Mouse (Mus musculus) limb, embryonic 14.5 days (tissue): ENCODE results near the gene Cdcp1. TPM values are rescaled to one million over a fixed set of nuclear protein-coding genes. Genes with fewer than 3 reads are reported as not detected.
A peak's percentile ranks its signal among the peaks of the same experiment; 100 is the strongest.

ENCODE experiments used
- ATAC-seq: fragments of 200-750 bp; cut with Nextera tagmentation; 2 replicates; pipeline ENCODE4 v1.8.0; 2017; ENCODE audit warnings: low read depth, moderate number of reproducible peaks, moderate TSS enrichment; ENCODE audit not compliant: low FRiP score
- DNase-seq: peaks from one replicate; pipeline ENCODE4 v3.0.0-alpha.2; 2015; ENCODE audit warnings: low spot score
- H3K27ac ChIP-seq: fragments of 300-500 bp; sonication (generic); replicated peaks from 2 replicates; pipeline ENCODE4 v1.5.1; 2014; ENCODE audit warnings: low read depth, mild to moderate bottlenecking, low read length, moderate library complexity, mixed read lengths
- H3K27me3 ChIP-seq: fragments of 300-500 bp; sonication (generic); 2 replicates; pipeline ENCODE4 v1.6.1; 2014; ENCODE audit warnings: low read length, mixed read lengths; ENCODE audit not compliant: control insufficient read depth, insufficient read depth
- H3K36me3 ChIP-seq: fragments of 300-500 bp; sonication (generic); 2 replicates; pipeline ENCODE4 v1.6.1; 2014; ENCODE audit warnings: mild to moderate bottlenecking, low read length, moderate library complexity, mixed read lengths; ENCODE audit not compliant: control insufficient read depth, insufficient read depth
- H3K4me1 ChIP-seq: fragments of 300-500 bp; sonication (generic); 2 replicates; pipeline ENCODE4 v1.6.1; 2014; ENCODE audit warnings: antibody characterized with exemption, low read length, mixed read lengths; ENCODE audit not compliant: control insufficient read depth, insufficient read depth
- H3K4me2 ChIP-seq: fragments of 300-500 bp; sonication (generic); replicated peaks from 2 replicates; pipeline ENCODE4 v1.6.1; 2014; ENCODE audit warnings: low read depth, mild to moderate bottlenecking, low read length, moderate library complexity; ENCODE audit not compliant: severe bottlenecking
- H3K4me3 ChIP-seq: fragments of 300-500 bp; sonication (generic); replicated peaks from 2 replicates; pipeline ENCODE4 v1.5.1; 2014; ENCODE audit warnings: low read length
- H3K9ac ChIP-seq: fragments of 300-500 bp; sonication (generic); 2 replicates; pipeline ENCODE4 v1.6.1; 2014; ENCODE audit warnings: mild to moderate bottlenecking, low read depth, low read length, moderate library complexity; ENCODE audit not compliant: severe bottlenecking
- H3K9me3 ChIP-seq: fragments of 300-500 bp; sonication (generic); 2 replicates; pipeline ENCODE4 v1.6.1; 2016; ENCODE audit warnings: low read length; ENCODE audit not compliant: control insufficient read depth
- POLR2A ChIP-seq: fragments of 200-500 bp; IDR thresholded peaks from 2 replicates; pipeline ENCODE4 v1.8.0; 2012; ENCODE audit warnings: inconsistent platforms, mild to moderate bottlenecking, moderate library complexity, borderline replicate concordance; ENCODE audit not compliant: insufficient read depth, insufficient read length; ENCODE audit errors: extremely low read depth
- WGBS: fragments of 180-500 bp; shearing (Covaris S2); extraction: QIAGEN DNeasy Blood & Tissue Kit; methylation state at CpG from one replicate; pipeline ENCODE4 v1.1.7; 2014; 5-methylcytosine and 5-hydroxymethylcytosine counted together
- polyA plus RNA-seq, 2 experiments: library from polyadenylated mRNA; depleted of rRNA in 1 of 2; stranded (reverse) in 1 of 2; unstranded in 1 of 2; fragments of >200 nt; fragmentation: Nextera tagmentation in 1 of 2; extraction: Ambion mirVana in 1 of 2; gene quantifications; 2 replicates each; pipeline versions ENCODE4 v1.2.1 to v1.2.3; 2012 to 2014

Cdcp1 gene
- polyA plus RNA-seq, 2 experiments = 7.1 to 9.3 TPM

- Histone ChIP-seq H3K4me2 (no peak overlapping the region), H3K27me3 (no peaks in the 10 kb centered on the region), H3K36me3 (no peaks in the 10 kb centered on the region), H3K9ac (no peak overlapping the region), H3K27ac (no peak overlapping the region), H3K9me3 (no peaks in the 10 kb centered on the region), H3K4me1 (no peaks in the 10 kb centered on the region), H3K4me3 (no peak overlapping the region)
- TF ChIP-seq POLR2A = no peak
- 64% methylated on average over 4 of the region's 4 CpGs for WGBS
- DNase-seq = no peak
- ATAC-seq = no peak
These were observed 14.0 kb upstream of the Cdcp1 start for GRCm38 (mm10) chr9:123229826-123230225.

DNA sequence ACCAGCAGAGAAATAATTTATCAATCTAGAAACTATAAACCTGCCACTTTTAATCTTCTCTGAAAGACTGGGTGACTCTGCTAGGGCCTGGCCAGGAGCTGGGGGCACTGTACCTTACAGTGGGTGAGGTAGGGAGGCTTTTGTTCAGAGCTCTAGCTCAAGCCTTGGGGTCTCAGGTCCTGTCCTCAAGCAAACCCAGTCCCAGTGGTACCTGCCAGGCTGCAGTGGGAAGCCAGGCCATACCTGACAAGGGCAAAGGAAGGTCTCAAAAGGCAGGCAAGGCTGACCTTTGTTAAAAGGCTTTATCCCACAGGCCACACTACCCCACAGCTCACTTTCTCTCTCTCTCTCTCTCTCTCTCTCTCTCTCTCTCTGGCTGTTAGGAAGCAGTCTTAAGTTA is 12.8 kb upstream of the Cdcp1 start:
- no peak for TF ChIP-seq POLR2A
- no peak overlapping the region for H3K4me2 ChIP-seq
- H3K27ac ChIP-seq = no peak overlapping the region
- H3K27me3 ChIP-seq = no peaks in the 10 kb centered on the region
- no peak overlapping the region for H3K9ac ChIP-seq
- no peaks in the 10 kb centered on the region for H3K36me3 ChIP-seq
- H3K4me3 ChIP-seq = no peak overlapping the region
- ATAC-seq = no peak
- DNase-seq = no peak
- no peaks in the 10 kb centered on the region for H3K9me3 ChIP-seq
- H3K4me1 ChIP-seq = no peaks in the 10 kb centered on the region

- Histone ChIP-seq H3K27ac (no peak overlapping the region), H3K4me2 (no peak overlapping the region), H3K9me3 (no peaks in the 10 kb centered on the region), H3K27me3 (no peaks in the 10 kb centered on the region), H3K4me1 (no peaks in the 10 kb centered on the region), H3K4me3 (no peak overlapping the region), H3K36me3 (no peaks in the 10 kb centered on the region), H3K9ac (no peak overlapping the region)
- TF ChIP-seq POLR2A = no peak
- no peak for DNase-seq
- no peak for ATAC-seq
- WGBS = 83% methylated on average over 3 of the region's 3 CpGs
These were observed 11.4 kb upstream of the Cdcp1 start for GRCm38 (mm10) chr9:123227106-123227750.

DNA sequence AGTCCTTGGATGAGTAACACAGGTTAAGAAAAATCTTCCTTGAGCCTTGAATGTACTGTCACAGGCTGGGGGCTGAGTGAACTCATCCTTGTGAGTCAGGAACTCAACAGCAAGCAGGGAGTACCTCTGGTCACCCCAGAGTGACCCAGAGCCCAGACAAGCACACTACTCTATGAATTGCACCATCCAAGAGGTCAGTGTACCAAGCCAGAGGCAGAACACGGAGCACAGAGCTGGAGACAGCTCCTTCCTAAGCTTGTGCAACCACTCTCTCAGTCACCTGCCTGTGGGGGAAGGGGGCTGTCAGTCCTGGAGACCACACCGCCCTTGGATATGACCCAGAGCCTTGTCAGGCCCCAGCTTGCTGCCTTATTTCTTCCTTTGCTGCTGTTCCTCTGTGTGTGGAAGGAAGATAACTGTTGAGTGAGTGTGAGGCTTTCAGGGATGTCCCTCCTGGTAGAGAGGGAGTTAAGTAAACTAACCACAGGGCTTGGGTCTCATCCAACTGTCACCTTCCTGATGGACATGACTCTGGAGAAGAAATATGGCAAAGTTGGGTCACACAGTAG is 9.1 kb upstream of the Cdcp1 start:
- no peak for ATAC-seq
- TF ChIP-seq POLR2A = no peak
- 56% methylated on average over 2 of the region's 2 CpGs for WGBS

DNA sequence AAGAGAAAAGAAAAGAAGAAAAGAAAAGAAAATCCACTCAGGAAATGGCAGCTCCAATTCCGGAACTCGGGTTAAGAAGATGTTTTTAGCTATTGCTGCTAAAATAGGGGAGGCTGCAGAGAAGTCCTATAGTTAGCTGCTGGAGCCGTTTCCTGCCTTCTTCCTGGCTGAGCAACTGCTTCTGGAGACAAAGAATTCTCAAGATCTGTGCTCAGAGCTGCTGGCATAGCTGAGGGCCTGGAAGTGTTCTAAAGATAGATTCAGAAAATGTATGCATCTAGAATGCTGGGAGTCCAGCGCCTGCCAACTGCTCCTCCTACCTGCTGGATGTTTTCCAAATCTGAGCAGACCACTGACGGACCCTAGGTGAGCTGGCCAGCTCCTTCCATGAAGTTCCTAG is 4.0 kb upstream of the Cdcp1 start:
- 0 out of 2 replicates have a peak, but pooled peaks cover 8% of the 10 kb centered on the region for H3K27me3 ChIP-seq
- no peak overlapping the region for H3K27ac ChIP-seq
- H3K4me2 ChIP-seq = no peak overlapping the region
- ATAC-seq (no peak), DNase-seq (peak; percentile 4)
- H3K9ac ChIP-seq = no peak overlapping the region
- TF ChIP-seq POLR2A = no peak
- H3K4me3 ChIP-seq = no peak overlapping the region
- no peaks in the 10 kb centered on the region for H3K4me1 ChIP-seq
- H3K9me3 ChIP-seq = no peaks in the 10 kb centered on the region
- no peaks in the 10 kb centered on the region for H3K36me3 ChIP-seq
- 70% methylated on average over 5 of the region's 5 CpGs for WGBS

More for the DNA sequence above, 9.1 kb upstream of the Cdcp1 start:
- Histone ChIP-seq H3K4me2 (no peak overlapping the region), H3K4me1 (no peaks in the 10 kb centered on the region), H3K4me3 (no peak overlapping the region), H3K27me3 (no peaks in the 10 kb centered on the region), H3K9ac (no peak overlapping the region), H3K27ac (no peak overlapping the region), H3K9me3 (no peaks in the 10 kb centered on the region), H3K36me3 (no peaks in the 10 kb centered on the region)
- no peak for DNase-seq
